ENCODE assay signal across 8 mouse cellular contexts in the genomic region with DNA sequence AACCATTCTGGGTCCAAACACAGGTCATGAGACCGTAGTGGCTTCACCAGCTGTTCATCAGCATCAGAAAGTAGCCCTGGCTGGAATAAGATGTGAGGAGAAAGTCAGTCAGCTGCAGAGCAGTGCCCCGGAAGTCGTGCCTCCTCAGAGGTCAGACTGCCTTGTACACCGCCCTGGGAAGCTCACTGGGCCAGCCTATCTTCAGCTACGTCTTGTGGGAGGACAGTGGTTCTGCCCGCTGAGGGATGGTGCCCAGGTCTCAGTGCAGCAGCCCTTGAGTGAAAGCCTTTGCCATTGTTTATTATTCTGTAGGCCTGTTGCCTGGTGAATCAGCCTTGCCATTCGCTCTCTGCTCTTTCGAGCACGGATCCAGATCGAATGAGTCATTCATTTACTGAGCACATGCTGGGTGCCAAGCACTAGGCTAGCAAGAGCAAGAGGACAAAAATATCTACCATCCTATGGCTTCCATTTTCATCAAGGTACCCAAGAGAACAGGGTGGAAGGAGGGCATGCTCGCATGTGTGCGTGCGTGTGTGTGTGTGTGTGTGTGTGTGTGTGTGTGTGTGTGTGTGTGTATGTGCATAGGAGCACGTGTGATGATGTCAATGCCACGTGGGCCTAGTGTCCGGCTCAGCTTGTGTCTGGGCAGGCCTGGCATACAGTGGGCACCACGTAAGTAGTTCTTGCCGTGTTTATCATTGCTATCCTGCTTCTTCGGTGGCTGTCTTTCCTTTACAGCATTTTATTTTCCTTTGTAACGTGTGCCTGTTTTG.
DNase-seq lines count a peak whose midpoint lies in the region; ATAC-seq and TF ChIP-seq lines count a peak whose summit lies in the region.

No protein-coding gene starts in this region.

- no peak overlapping the region for H3K9ac ChIP-seq in kidney, embryonic 15.5 days
- H3K9ac ChIP-seq in stomach, postnatal 0 days (ENCODE audit: low read length), result no peak overlapping the region

- no peak for TF ChIP-seq POLR2A in bone marrow macrophage, adult 2 months (IDR thresholded peaks at IDR 0.05; ENCODE audit: borderline replicate concordance, low read depth, low read length)

- peaks cover 68% of the 10 kb centered on the region for H3K36me3 ChIP-seq in E14TG2a.4 (ENCODE audit: insufficient read depth, low read length)
- no peaks in the 10 kb centered on the region for H3K36me3 ChIP-seq in kidney, embryonic 15.5 days
- no peaks in the 10 kb centered on the region for H3K36me3 ChIP-seq in stomach, postnatal 0 days (ENCODE audit: control insufficient read depth, insufficient read depth, low read length)

- H3K27ac ChIP-seq in bone marrow macrophage, adult 2 months (ENCODE audit: insufficient read depth, low read depth, low read length), result peak overlapping the region; percentile 54
- H3K27ac ChIP-seq in kidney, embryonic 15.5 days, result peak overlapping the region; percentile 65
- 0 out of 2 replicates have a peak overlapping the region, but pooled peaks have one; percentile 24 for H3K27ac ChIP-seq in stomach, postnatal 0 days (replicated peaks)

- H3K9me3 ChIP-seq in E14TG2a.4 (ENCODE audit: low read length), result no peaks in the 10 kb centered on the region
- H3K9me3 ChIP-seq in kidney, embryonic 15.5 days (replicated peaks), result no peaks in the 10 kb centered on the region
- no peaks in the 10 kb centered on the region for H3K9me3 ChIP-seq in stomach, postnatal 0 days (ENCODE audit: control insufficient read depth, low read length)

- no peak overlapping the region for H3K4me2 ChIP-seq in kidney, embryonic 15.5 days
- no peak overlapping the region for H3K4me2 ChIP-seq in stomach, postnatal 0 days (replicated peaks; ENCODE audit: low read depth)

- TF ChIP-seq EP300 in stomach, postnatal 0 days (optimal IDR thresholded peaks at IDR 0.05), result no peak

- no peak for TF ChIP-seq CTCF in E14TG2a.4 (conservative IDR thresholded peaks at IDR 0.05; ENCODE audit: low read length)
- TF ChIP-seq CTCF in bone marrow macrophage, adult 2 months (IDR thresholded peaks at IDR 0.05; ENCODE audit: low read depth, low read length), result no peak
- no peak for TF ChIP-seq CTCF in stomach, postnatal 0 days (IDR thresholded peaks at IDR 0.05; ENCODE audit: low read depth)

- H3K4me1 ChIP-seq in E14TG2a.4 (replicated peaks; ENCODE audit: low read depth, low read length), result peaks cover 94% of the 10 kb centered on the region
- peaks cover 56% of the 10 kb centered on the region for H3K4me1 ChIP-seq in bone marrow macrophage, adult 2 months (ENCODE audit: control insufficient read depth, insufficient read depth, low read length)
- peaks cover 37% of the 10 kb centered on the region for H3K4me1 ChIP-seq in kidney, embryonic 15.5 days
- no peaks in the 10 kb centered on the region for H3K4me1 ChIP-seq in stomach, postnatal 0 days (replicated peaks; ENCODE audit: control insufficient read depth, insufficient read depth)

- peak; percentile 72 for DNase-seq in layer of hippocampus, adult 11-12 months (ENCODE audit: low spot score)
- DNase-seq in layer of hippocampus, postnatal 10 days (ENCODE audit: low spot score in 2 of 2), result no peak
- DNase-seq in stomach, postnatal 0 days (ENCODE audit: low spot score), result peak; percentile 38
- no peak for DNase-seq in retina, embryonic 14.5 days (ENCODE audit: low spot score)
- DNase-seq in spleen, adult 12 weeks (ENCODE audit: low spot score), result no peak

- peak overlapping the region; percentile 59 for H3K4me3 ChIP-seq in E14TG2a.4 (replicated peaks; ENCODE audit: low read length)
- peak overlapping the region; percentile 12 for H3K4me3 ChIP-seq in bone marrow macrophage, adult 2 months (ENCODE audit: insufficient read depth, low read length)
- H3K4me3 ChIP-seq in kidney, embryonic 15.5 days (replicated peaks), result no peak overlapping the region
- H3K4me3 ChIP-seq in stomach, postnatal 0 days (ENCODE audit: low read depth, low read length), result no peak overlapping the region

- peak; percentile 37 for ATAC-seq in kidney, embryonic 15.5 days (replicated peaks; ENCODE audit: low FRiP score)
- ATAC-seq in stomach, postnatal 0 days (ENCODE audit: low FRiP score, low TSS enrichment), result peak; percentile 83

- 74% methylated on average over 19 of the region's 20 CpGs for WGBS in kidney, embryonic 15.5 days
- 63% methylated on average over 20 of the region's 20 CpGs for WGBS in stomach, postnatal 0 days

- no peaks in the 10 kb centered on the region for H3K27me3 ChIP-seq in E14TG2a.4 (ENCODE audit: insufficient read depth, low read length)
- no peaks in the 10 kb centered on the region for H3K27me3 ChIP-seq in kidney, embryonic 15.5 days
- no peaks in the 10 kb centered on the region for H3K27me3 ChIP-seq in stomach, postnatal 0 days (ENCODE audit: control insufficient read depth, insufficient read depth, low read length)

Comparison
In these comparisons a context has a peak if more than half of its experiments do, and no peak if none do; other contexts are left out.
1. DNase-seq: peak in layer of hippocampus, adult 11-12 months (single experiment) and stomach, postnatal 0 days (single experiment); none in layer of hippocampus, postnatal 10 days (0 of 2), retina, embryonic 14.5 days (single experiment) and spleen, adult 12 weeks (single experiment).
2. H3K4me3 ChIP-seq: peak in E14TG2a.4 (single experiment) and bone marrow macrophage, adult 2 months (single experiment); none in kidney, embryonic 15.5 days (single experiment) and stomach, postnatal 0 days (single experiment).
3. Peak in every context shown above with its lines, with median percentiles within 50 percentile points of each other: H3K27ac ChIP-seq.